Mouse (Mus musculus) A20 (cell line): Measurements from ENCODE around the gene Steap1.

Experiments used
- DNase-seq: peaks from one replicate; pipeline ENCODE4 v3.0.0-alpha.2; 2011; ENCODE audit warnings: low read depth, low spot score

Steap1 gene

GRCm38 (mm10) chr5:5748866-5749682, at the start of gene Steap1:
Gene Steap1 (minus strand): TSS chr5:5749326.
- no peak for DNase-seq

- no peak for DNase-seq
Measured at GRCm38 (mm10) chr5:5787106-5787505, 38.0 kb upstream of the Steap1 start.

DNA sequence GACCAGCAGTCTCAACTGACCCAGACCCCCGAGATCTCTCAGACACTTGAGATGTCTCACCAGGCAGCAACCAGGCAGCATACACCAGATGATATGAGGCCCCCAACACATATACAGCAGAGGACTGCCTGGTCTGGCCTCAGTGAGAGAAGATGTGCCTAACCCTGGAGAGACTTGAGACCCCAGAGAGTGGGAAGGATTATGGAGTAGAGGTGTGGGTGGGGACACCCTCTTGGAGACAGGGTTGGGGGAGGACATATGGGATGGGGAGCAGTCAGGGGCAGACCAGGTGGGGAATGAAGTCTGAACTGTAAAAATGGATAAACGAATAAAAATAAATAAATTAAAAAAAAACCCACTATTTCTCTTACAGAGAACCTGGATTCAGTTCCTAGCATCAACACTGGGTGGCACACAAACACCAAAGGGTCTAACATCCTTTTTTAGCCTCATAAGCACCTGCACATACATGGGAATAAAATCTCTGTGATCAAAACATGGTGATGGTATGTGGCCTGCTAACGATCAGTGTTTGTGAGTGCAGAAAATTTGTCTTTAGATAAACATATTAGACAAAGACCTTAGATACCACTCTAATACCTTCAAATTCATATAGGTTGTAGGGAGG, 7.4 kb upstream of the Steap1 start:
- no peak for DNase-seq

DNA sequence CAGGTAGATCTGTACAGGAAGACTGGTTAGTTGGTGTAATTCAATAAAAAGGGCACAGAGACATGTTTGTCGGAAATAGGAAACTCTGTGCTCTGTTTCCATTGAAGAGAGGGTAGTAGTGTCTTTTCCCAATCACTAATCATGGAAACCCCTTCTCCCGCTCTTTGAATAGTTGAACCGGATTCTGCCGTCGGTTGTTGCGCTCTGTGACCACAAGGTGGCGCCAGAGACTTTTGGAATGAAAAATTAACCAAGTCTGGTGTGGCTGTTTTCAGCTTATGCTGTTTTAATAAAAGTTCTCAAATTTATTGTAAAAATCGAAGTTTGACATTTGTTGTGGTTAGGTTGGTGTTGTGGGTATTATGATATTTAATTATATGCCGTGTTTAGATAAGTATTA, 5.9 kb upstream of the Steap1 start:
- peak; percentile 38 for DNase-seq

DNA sequence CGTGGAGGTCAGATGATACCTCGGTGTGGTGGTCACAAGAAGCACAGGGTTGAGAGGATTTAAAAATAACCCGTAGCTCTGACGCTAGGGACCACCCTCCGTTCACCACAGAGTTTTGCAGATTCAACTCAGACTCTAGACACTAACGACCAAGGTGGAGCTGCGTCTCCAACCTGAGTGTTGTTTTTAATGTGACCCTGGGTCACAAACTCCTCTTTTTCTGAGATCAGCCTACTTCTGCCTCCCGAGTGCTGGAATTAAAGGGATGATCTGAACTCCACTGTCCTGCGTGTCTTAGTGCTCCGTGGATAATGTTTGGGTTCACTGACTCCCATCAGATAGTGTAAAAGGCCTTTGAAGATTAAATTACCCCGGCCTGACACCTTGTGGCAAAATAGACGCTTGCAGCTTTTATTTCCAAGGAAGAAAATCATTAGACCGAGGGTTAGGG, 671 bp upstream of the Steap1 start:
- no peak for DNase-seq

GRCm38 (mm10) chr5:5734445-5734844, 14.7 kb downstream of the Steap1 start:
- DNase-seq: no peak

- no peak for DNase-seq
Measured at GRCm38 (mm10) chr5:5732858-5733257, 16.3 kb downstream of the Steap1 start.

- no peak for DNase-seq
Measured at GRCm38 (mm10) chr5:5732208-5732607, 16.9 kb downstream of the Steap1 start.

GRCm38 (mm10) chr5:5729904-5730303, 19.2 kb downstream of the Steap1 start:
- DNase-seq: no peak

- no peak for DNase-seq
Measured at GRCm38 (mm10) chr5:5722217-5722616, 26.9 kb downstream of the Steap1 start.

- DNase-seq: no peak
Measured at GRCm38 (mm10) chr5:5711032-5711431, 38.1 kb downstream of the Steap1 start.

- DNase-seq: no peak
Measured at GRCm38 (mm10) chr5:5707341-5708278, 41.5 kb downstream of the Steap1 start.

DNA sequence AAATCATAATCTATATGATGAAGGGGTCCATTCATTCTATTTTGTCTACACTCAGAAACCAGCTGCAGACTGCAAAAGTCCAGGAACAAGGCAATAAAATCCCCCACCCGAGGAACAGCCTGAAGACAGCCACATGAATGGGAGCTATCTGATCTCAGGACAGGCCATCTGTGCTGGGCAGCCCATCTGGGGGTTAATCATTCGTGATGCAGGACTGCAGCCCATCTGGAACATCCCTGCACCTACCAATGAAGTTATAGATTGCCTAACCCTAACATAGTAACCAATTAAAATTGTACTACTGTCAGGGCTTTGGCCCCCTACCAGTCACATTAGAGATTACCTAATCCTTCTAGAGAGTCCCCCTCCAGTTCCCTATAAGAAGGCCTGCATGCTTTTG, 44.1 kb downstream of the Steap1 start:
- no peak for DNase-seq

GRCm38 (mm10) chr5:5700386-5700785, 48.7 kb downstream of the Steap1 start:
- no peak for DNase-seq

- DNase-seq: no peak
Measured at GRCm38 (mm10) chr5:5698830-5699229, 50.3 kb downstream of the Steap1 start.

DNA sequence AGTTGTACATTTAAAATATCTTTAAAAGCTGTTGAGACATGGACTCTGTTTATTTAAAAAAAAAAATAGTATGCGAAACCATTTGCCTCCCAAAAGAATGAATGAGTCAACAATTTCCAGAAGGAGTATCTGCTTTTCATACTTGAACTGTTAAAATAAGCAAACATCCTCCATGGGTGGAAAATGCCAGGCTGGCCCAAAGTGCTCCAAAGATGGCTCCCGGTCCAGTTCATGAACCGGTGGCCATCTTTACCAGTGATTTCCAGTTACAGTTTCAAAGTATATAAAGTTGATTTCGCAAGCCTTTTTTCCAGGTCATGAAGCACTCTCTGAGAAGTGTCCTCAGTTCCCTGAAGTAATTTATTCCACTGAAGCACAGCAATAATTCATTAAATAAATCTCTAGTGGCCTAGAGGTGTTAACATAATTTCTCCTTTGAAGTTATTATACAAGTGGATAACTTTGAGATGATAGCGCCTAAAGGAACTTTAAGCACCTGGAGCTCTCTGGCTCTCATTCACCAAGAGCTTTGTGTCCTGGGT, 53.7 kb downstream of the Steap1 start:
- DNase-seq: no peak

DNA sequence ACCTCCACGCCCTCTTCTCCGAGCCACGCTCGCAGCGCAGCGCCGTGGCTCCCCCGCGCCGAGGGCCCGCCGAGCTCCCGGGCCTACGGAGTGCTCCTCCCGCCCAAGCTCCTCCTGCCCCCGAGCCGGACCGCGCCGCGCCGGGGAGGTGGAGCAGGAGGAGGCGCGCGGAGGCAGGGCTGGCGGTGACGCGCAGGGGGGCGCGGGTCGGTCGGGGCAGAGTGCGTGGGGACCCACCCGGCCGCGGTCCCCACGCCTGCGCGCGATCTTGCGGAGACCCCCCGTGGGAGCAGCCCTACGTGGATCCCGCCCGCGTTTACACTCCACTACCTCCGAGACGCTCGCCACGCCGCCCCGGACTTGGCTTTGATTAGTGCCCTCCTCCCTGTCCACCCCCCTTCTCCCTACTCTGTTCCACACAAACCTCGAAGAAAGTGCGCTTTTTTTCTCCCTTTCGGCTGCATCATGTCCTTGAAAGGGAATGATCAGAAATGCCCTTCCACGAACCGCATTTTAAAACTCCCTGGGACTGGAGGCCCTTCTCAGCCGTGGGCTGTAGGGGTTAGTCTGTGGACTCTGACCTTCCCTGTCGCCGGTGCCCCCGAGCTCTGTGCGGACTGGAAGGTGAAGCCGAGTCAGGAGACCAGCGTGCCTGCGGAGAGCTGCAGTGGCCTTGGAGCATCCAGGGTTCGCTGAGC, 55.0 kb downstream of the Steap1 start, which contains the start of gene Steap2:
TSS of gene Steap2 (minus strand) at position 623 of the 698 bp plus-strand sequence.
- no peak for DNase-seq

DNA sequence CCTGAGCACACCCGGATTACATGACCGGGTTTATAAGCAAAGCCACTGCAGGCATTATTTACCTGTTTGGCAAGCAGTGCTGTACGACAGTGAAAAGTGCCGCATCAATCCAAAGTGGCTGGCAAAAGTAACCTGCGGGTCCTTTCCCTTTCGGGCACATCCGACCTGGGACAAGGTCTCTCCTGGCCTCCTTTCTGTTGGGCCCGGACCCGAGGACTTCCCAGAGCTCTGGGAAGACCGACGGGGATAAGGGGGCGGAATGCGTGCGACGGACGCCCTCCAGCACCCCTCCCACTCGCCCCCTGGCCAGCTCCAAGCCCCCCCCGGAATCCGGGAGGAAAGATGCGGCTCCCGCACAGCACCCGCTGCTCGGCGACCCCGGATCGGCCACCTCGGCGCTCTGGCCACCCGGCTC, 55.6 kb downstream of the Steap1 start:
- DNase-seq: no peak

DNA sequence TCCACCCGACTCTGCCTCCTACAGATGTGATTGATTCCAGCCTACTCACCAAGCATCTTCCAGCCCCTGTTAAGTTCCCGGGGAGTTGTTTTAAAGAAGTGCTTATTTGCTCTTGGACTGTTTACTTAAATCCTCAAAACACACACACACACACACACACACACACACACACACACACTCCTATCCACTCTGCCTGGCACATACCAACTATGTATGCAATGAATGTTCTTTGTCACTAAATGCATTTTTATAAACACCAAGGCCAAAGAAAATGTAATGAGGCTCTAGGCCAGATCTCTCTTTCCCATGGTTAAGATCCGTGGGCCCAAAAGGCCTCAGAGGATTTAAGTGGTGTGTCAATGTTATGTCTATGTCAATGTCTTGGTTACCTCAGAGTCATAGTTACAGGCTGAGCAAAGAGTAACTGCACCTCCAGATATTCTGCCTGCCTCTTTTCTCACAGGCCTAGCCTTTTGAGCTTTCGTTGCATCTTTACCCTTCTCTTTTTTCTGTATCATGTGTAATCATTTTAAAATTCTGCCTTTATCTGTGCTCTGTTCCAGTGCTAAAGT, 56.9 kb downstream of the Steap1 start:
- no peak for DNase-seq

GRCm38 (mm10) chr5:5688945-5689540, 60.1 kb downstream of the Steap1 start:
- DNase-seq: no peak
